Mouse (Mus musculus) midbrain, embryonic 11.5 days (tissue): ENCODE data around the gene Kdf1. TPM values are rescaled to one million over a fixed set of nuclear protein-coding genes. Genes with fewer than 3 reads are reported as not detected.
A peak's percentile ranks its signal among the peaks of the same experiment; 100 is the strongest.
"Not testable (repeated sequence)": the region's sequence is repeated elsewhere in the genome, so short reads cannot be mapped to it uniquely, and the experiment has no call there.

Source experiments
- ATAC-seq: fragments of 200-750 bp; cut with Nextera tagmentation; 2 replicates; pipeline ENCODE4 v1.8.0; 2017; ENCODE audit warnings: moderate TSS enrichment, moderate library complexity; ENCODE audit not compliant: low FRiP score
- DNase-seq: peaks from one replicate; pipeline ENCODE4 v3.0.0; 2015; ENCODE audit warnings: low spot score; ENCODE audit errors: missing footprints
- H3K27ac ChIP-seq: fragments of 300-500 bp; sonication (generic); 2 replicates; pipeline ENCODE4 v1.5.1; 2014; ENCODE audit warnings: low read depth, low read length
- H3K27me3 ChIP-seq: fragments of 300-500 bp; sonication (generic); 2 replicates; pipeline ENCODE4 v1.6.1; 2014; ENCODE audit warnings: mild to moderate bottlenecking, low read length, moderate library complexity, mixed read lengths; ENCODE audit not compliant: control insufficient read depth, insufficient read depth
- H3K36me3 ChIP-seq: fragments of 300-500 bp; sonication (generic); 2 replicates; pipeline ENCODE4 v1.6.1; 2014; ENCODE audit warnings: mild to moderate bottlenecking, low read length, moderate library complexity, mixed read lengths; ENCODE audit not compliant: control insufficient read depth, insufficient read depth
- H3K4me1 ChIP-seq: fragments of 300-500 bp; sonication (generic); 2 replicates; pipeline ENCODE4 v1.6.1; 2014; ENCODE audit warnings: low read length; ENCODE audit not compliant: control insufficient read depth, insufficient read depth
- H3K4me2 ChIP-seq: fragments of 300-500 bp; sonication (generic); 2 replicates; pipeline ENCODE4 v1.6.1; 2014; ENCODE audit warnings: mild to moderate bottlenecking, moderate library complexity
- H3K4me3 ChIP-seq: fragments of 300-500 bp; sonication (generic); 2 replicates; pipeline ENCODE4 v1.5.1; 2014; ENCODE audit warnings: low read depth, low read length
- H3K9ac ChIP-seq: fragments of 300-500 bp; sonication (generic); 2 replicates; pipeline ENCODE4 v1.6.1; 2014; ENCODE audit warnings: low read length
- H3K9me3 ChIP-seq: fragments of 300-500 bp; sonication (generic); 2 replicates; pipeline ENCODE4 v1.6.1; 2016; ENCODE audit warnings: low read length; ENCODE audit not compliant: control insufficient read depth
- WGBS: fragments of 180-500 bp; shearing (Covaris S2); extraction: QIAGEN DNeasy Blood & Tissue Kit; methylation state at CpG from one replicate; pipeline ENCODE4 v1.1.7; 2014; 5-methylcytosine and 5-hydroxymethylcytosine counted together
- polyA plus RNA-seq: library from polyadenylated mRNA; unstranded; fragments of >200 nt; fragmentation: Nextera tagmentation; extraction: Ambion mirVana; gene quantifications from 2 replicates; pipeline ENCODE4 v1.2.1, GENCODE M21; 2014

Gene Kdf1
- polyA plus RNA-seq, 1 experiment from 2014 or later: 0.15 TPM

- Histone ChIP-seq H3K27me3 (peaks cover 12% of the 10 kb centered on the region), H3K4me1 (no peaks in the 10 kb centered on the region), H3K9me3 (no peaks in the 10 kb centered on the region), H3K4me2 (no peak overlapping the region), H3K9ac (no peak overlapping the region), H3K27ac (no peak overlapping the region), H3K36me3 (no peaks in the 10 kb centered on the region), H3K4me3 (no peak overlapping the region)
- ATAC-seq (no peak), DNase-seq (no peak)
- 64% methylated on average over 9 of the region's 9 CpGs for WGBS
These were observed 13.8 kb upstream of the Kdf1 start for GRCm38 (mm10) chr4:133504755-133505485.

- peaks cover 3% of the 10 kb centered on the region; the same call in 1 of the 2 replicates for H3K27me3 ChIP-seq
- no peak overlapping the region for H3K9ac ChIP-seq
- 80% methylated on average over 5 of the region's 5 CpGs for WGBS
- DNase-seq (no peak), ATAC-seq (no peak)
- H3K4me1 ChIP-seq: no peaks in the 10 kb centered on the region
- H3K9me3 ChIP-seq: no peaks in the 10 kb centered on the region
- H3K4me2 ChIP-seq: no peak overlapping the region
- H3K27ac ChIP-seq: no peak overlapping the region
- H3K36me3 ChIP-seq: no peaks in the 10 kb centered on the region
- H3K4me3 ChIP-seq: no peak overlapping the region
These were observed 12.2 kb upstream of the Kdf1 start for GRCm38 (mm10) chr4:133506573-133506972.

- WGBS: 88% methylated on average over 7 of the region's 7 CpGs
- Histone ChIP-seq H3K27me3 (no peaks in the 10 kb centered on the region), H3K4me1 (no peaks in the 10 kb centered on the region), H3K9ac (no peak overlapping the region), H3K4me2 (no peak overlapping the region), H3K4me3 (no peak overlapping the region), H3K36me3 (no peaks in the 10 kb centered on the region), H3K27ac (no peak overlapping the region), H3K9me3 (no peaks in the 10 kb centered on the region)
- no peak for ATAC-seq
- DNase-seq: no peak
These were observed 9.8 kb upstream of the Kdf1 start for GRCm38 (mm10) chr4:133508990-133509389.

- Histone ChIP-seq H3K27me3 (no peaks in the 10 kb centered on the region), H3K4me1 (no peaks in the 10 kb centered on the region), H3K36me3 (no peaks in the 10 kb centered on the region), H3K4me2 (no peak overlapping the region), H3K9me3 (no peaks in the 10 kb centered on the region), H3K4me3 (no peak overlapping the region), H3K9ac (no peak overlapping the region), H3K27ac (no peak overlapping the region)
- 81% methylated on average over 5 of the region's 5 CpGs for WGBS
- DNase-seq: no peak
- no peak for ATAC-seq
These were observed 7.7 kb upstream of the Kdf1 start for GRCm38 (mm10) chr4:133511050-133511449.

- H3K27ac ChIP-seq, H3K27me3 ChIP-seq, H3K9ac ChIP-seq, H3K4me3 ChIP-seq, H3K4me1 ChIP-seq, H3K4me2 ChIP-seq, H3K36me3 ChIP-seq, H3K9me3 ChIP-seq, DNase-seq, ATAC-seq: not testable (repeated sequence)
- 61% methylated on average over 4 of the region's 5 CpGs for WGBS
These were observed 6.3 kb upstream of the Kdf1 start for GRCm38 (mm10) chr4:133512511-133512910.

- Histone ChIP-seq H3K9me3 (no peaks in the 10 kb centered on the region), H3K27ac (no peak overlapping the region), H3K27me3 (peaks cover 4% of the 10 kb centered on the region; the same call in 1 of the 2 replicates), H3K4me3 (no peak overlapping the region), H3K36me3 (no peaks in the 10 kb centered on the region), H3K4me1 (no peaks in the 10 kb centered on the region), H3K9ac (no peak overlapping the region), H3K4me2 (no peak overlapping the region)
- ATAC-seq (no peak), DNase-seq (peak; percentile 95)
- WGBS: 12% methylated on average over 8 of the region's 8 CpGs
These were observed 5.8 kb upstream of the Kdf1 start for GRCm38 (mm10) chr4:133512972-133513371.

- no peak overlapping the region for H3K9ac ChIP-seq
- DNase-seq (peak; percentile 84), ATAC-seq (no peak)
- no peaks in the 10 kb centered on the region for H3K4me1 ChIP-seq
- 8% methylated on average over 25 of the region's 25 CpGs for whole genome bisulfite sequencing
- H3K4me2 ChIP-seq: peak overlapping the region; percentile 32
- peak overlapping the region; percentile 20 for H3K4me3 ChIP-seq
- H3K36me3 ChIP-seq: no peaks in the 10 kb centered on the region
- no peak overlapping the region for H3K27ac ChIP-seq
- no peaks in the 10 kb centered on the region for H3K9me3 ChIP-seq
- peaks cover 34% of the 10 kb centered on the region for H3K27me3 ChIP-seq
These were observed 554 bp downstream of the Kdf1 start for GRCm38 (mm10) chr4:133519369-133519665.

GRCm38 (mm10) chr4:133521502-133521901 is 2.7 kb downstream of the Kdf1 start:
- WGBS: 71% methylated on average over 2 of the region's 2 CpGs
- no peak overlapping the region for H3K4me3 ChIP-seq
- H3K4me2 ChIP-seq: no peak overlapping the region
- no peak for DNase-seq
- no peaks in the 10 kb centered on the region for H3K36me3 ChIP-seq
- H3K27me3 ChIP-seq: peaks cover 34% of the 10 kb centered on the region
- H3K27ac ChIP-seq: no peak overlapping the region
- ATAC-seq: no peak
- no peaks in the 10 kb centered on the region for H3K9me3 ChIP-seq
- H3K4me1 ChIP-seq: no peaks in the 10 kb centered on the region
- no peak overlapping the region for H3K9ac ChIP-seq

- Histone ChIP-seq H3K4me2 (no peak overlapping the region), H3K27me3 (no peaks in the 10 kb centered on the region), H3K4me1 (no peaks in the 10 kb centered on the region), H3K27ac (no peak overlapping the region), H3K36me3 (peaks cover 14% of the 10 kb centered on the region), H3K9me3 (no peaks in the 10 kb centered on the region), H3K9ac (no peak overlapping the region), H3K4me3 (no peak overlapping the region)
- no peak for ATAC-seq
- peak; percentile 71 for DNase-seq
- WGBS: 75% methylated on average over 16 of the region's 16 CpGs
These were observed 9.0 kb downstream of the Kdf1 start for GRCm38 (mm10) chr4:133527788-133528187.
